Mouse (Mus musculus): ENCODE measurements around the gene Sugp2. TPM values are rescaled to one million over a fixed set of nuclear protein-coding genes. Genes with fewer than 3 reads are reported as not detected.

Sugp2 gene
- 29.9 and 30.9 TPM in 2 replicates for polyA plus RNA-seq (2015; fragmentation: Nextera tagmentation; extraction: Ambion mirVana)

- Histone ChIP-seq H3K27ac (ENCODE audit: low read length) (peak within 1 kb of the TSS; percentile 96), H3K4me2 (ENCODE audit: low read depth, low read length) (peak within 1 kb of the TSS; percentile 94), H3K9ac (ENCODE audit: low read length) (peak within 1 kb of the TSS; percentile 90), H3K4me3 (ENCODE audit: low read length) (peak within 1 kb of the TSS; percentile 74), H3K4me1 (replicated peaks; ENCODE audit: control insufficient read depth, insufficient read depth, low read length) (peaks cover 13% of the 10 kb centered on the region), H3K9me3 (ENCODE audit: control insufficient read depth, low read length) (no peaks in the 10 kb centered on the region), H3K27me3 (ENCODE audit: control insufficient read depth, insufficient read depth, low read depth, low read length) (no peaks in the 10 kb centered on the region), H3K36me3 (ENCODE audit: control insufficient read depth, insufficient read depth, low read length) (peaks cover 16% of the 10 kb centered on the region)
- WGBS, result under 1% methylated on average over 58 of the region's 67 CpGs
- peak; percentile 98 for ATAC-seq (ENCODE audit: low read depth)
Measured at GRCm38 (mm10) chr8:70234080-70234780, at the start of gene Sugp2, which contains the start of gene Armc6. Gene Sugp2 (plus strand): TSS chr8:70234226. Gene Armc6 (minus strand): TSS chr8:70234466.

- no peak overlapping the region for H3K4me2 ChIP-seq (ENCODE audit: low read depth, low read length)
- no peaks in the 10 kb centered on the region for H3K27me3 ChIP-seq (ENCODE audit: control insufficient read depth, insufficient read depth, low read depth, low read length)
- 59% methylated on average over 7 of the region's 7 CpGs for WGBS
- no peaks in the 10 kb centered on the region for H3K4me1 ChIP-seq (replicated peaks; ENCODE audit: control insufficient read depth, insufficient read depth, low read length)
- no peak for ATAC-seq (ENCODE audit: low read depth)
- no peak overlapping the region for H3K27ac ChIP-seq (ENCODE audit: low read length)
- H3K36me3 ChIP-seq (ENCODE audit: control insufficient read depth, insufficient read depth, low read length), result no peaks in the 10 kb centered on the region
- no peaks in the 10 kb centered on the region for H3K9me3 ChIP-seq (ENCODE audit: control insufficient read depth, low read length)
- no peak overlapping the region for H3K9ac ChIP-seq (ENCODE audit: low read length)
- no peak overlapping the region for H3K4me3 ChIP-seq (ENCODE audit: low read length)
Measured at GRCm38 (mm10) chr8:70188707-70189106, 45.3 kb upstream of the Sugp2 start.

- no peaks in the 10 kb centered on the region for H3K4me1 ChIP-seq (replicated peaks; ENCODE audit: control insufficient read depth, insufficient read depth, low read length)
- 66% methylated on average over 5 of the region's 5 CpGs for WGBS
- no peaks in the 10 kb centered on the region for H3K27me3 ChIP-seq (ENCODE audit: control insufficient read depth, insufficient read depth, low read depth, low read length)
- no peaks in the 10 kb centered on the region for H3K36me3 ChIP-seq (ENCODE audit: control insufficient read depth, insufficient read depth, low read length)
- no peak for ATAC-seq (ENCODE audit: low read depth)
- no peak overlapping the region for H3K9ac ChIP-seq (ENCODE audit: low read length)
- no peak overlapping the region for H3K27ac ChIP-seq (ENCODE audit: low read length)
- no peak overlapping the region for H3K4me3 ChIP-seq (ENCODE audit: low read length)
- no peak overlapping the region for H3K4me2 ChIP-seq (ENCODE audit: low read depth, low read length)
- no peaks in the 10 kb centered on the region for H3K9me3 ChIP-seq (ENCODE audit: control insufficient read depth, low read length)
Measured at GRCm38 (mm10) chr8:70193238-70193637, 40.8 kb upstream of the Sugp2 start.

GRCm38 (mm10) chr8:70194191-70194590, 39.8 kb upstream of the Sugp2 start:
- no peaks in the 10 kb centered on the region for H3K9me3 ChIP-seq (ENCODE audit: control insufficient read depth, low read length)
- ATAC-seq (ENCODE audit: low read depth), result no peak
- no peak overlapping the region for H3K4me3 ChIP-seq (ENCODE audit: low read length)
- H3K4me1 ChIP-seq (replicated peaks; ENCODE audit: control insufficient read depth, insufficient read depth, low read length), result no peaks in the 10 kb centered on the region
- no peaks in the 10 kb centered on the region for H3K36me3 ChIP-seq (ENCODE audit: control insufficient read depth, insufficient read depth, low read length)
- no peaks in the 10 kb centered on the region for H3K27me3 ChIP-seq (ENCODE audit: control insufficient read depth, insufficient read depth, low read depth, low read length)
- no peak overlapping the region for H3K4me2 ChIP-seq (ENCODE audit: low read depth, low read length)
- no peak overlapping the region for H3K9ac ChIP-seq (ENCODE audit: low read length)
- no peak overlapping the region for H3K27ac ChIP-seq (ENCODE audit: low read length)
- 75% methylated on average over 3 of the region's 3 CpGs for WGBS

GRCm38 (mm10) chr8:70195762-70196161, 38.3 kb upstream of the Sugp2 start:
- 71% methylated on average over 2 of the region's 2 CpGs for WGBS
- Histone ChIP-seq H3K4me3 (ENCODE audit: low read length) (no peak overlapping the region), H3K27ac (ENCODE audit: low read length) (no peak overlapping the region), H3K27me3 (ENCODE audit: control insufficient read depth, insufficient read depth, low read depth, low read length) (no peaks in the 10 kb centered on the region), H3K4me1 (replicated peaks; ENCODE audit: control insufficient read depth, insufficient read depth, low read length) (peaks cover 13% of the 10 kb centered on the region), H3K36me3 (ENCODE audit: control insufficient read depth, insufficient read depth, low read length) (no peaks in the 10 kb centered on the region), H3K9ac (ENCODE audit: low read length) (no peak overlapping the region), H3K9me3 (ENCODE audit: control insufficient read depth, low read length) (no peaks in the 10 kb centered on the region), H3K4me2 (ENCODE audit: low read depth, low read length) (no peak overlapping the region)
- no peak for ATAC-seq (ENCODE audit: low read depth)

- peaks cover 13% of the 10 kb centered on the region for H3K4me1 ChIP-seq (replicated peaks; ENCODE audit: control insufficient read depth, insufficient read depth, low read length)
- H3K36me3 ChIP-seq (ENCODE audit: control insufficient read depth, insufficient read depth, low read length), result no peaks in the 10 kb centered on the region
- WGBS, result 45% methylated on average over 7 of the region's 7 CpGs
- no peak for ATAC-seq (ENCODE audit: low read depth)
- no peak overlapping the region for H3K9ac ChIP-seq (ENCODE audit: low read length)
- H3K27ac ChIP-seq (ENCODE audit: low read length), result no peak overlapping the region
- no peaks in the 10 kb centered on the region for H3K9me3 ChIP-seq (ENCODE audit: control insufficient read depth, low read length)
- H3K27me3 ChIP-seq (ENCODE audit: control insufficient read depth, insufficient read depth, low read depth, low read length), result no peaks in the 10 kb centered on the region
- H3K4me2 ChIP-seq (ENCODE audit: low read depth, low read length), result no peak overlapping the region
- H3K4me3 ChIP-seq (ENCODE audit: low read length), result no peak overlapping the region
Measured at GRCm38 (mm10) chr8:70197603-70198002, 36.4 kb upstream of the Sugp2 start.

GRCm38 (mm10) chr8:70200098-70200681, 33.8 kb upstream of the Sugp2 start:
- Histone ChIP-seq H3K36me3 (ENCODE audit: control insufficient read depth, insufficient read depth, low read length) (no peaks in the 10 kb centered on the region), H3K4me3 (ENCODE audit: low read length) (no peak overlapping the region), H3K27me3 (ENCODE audit: control insufficient read depth, insufficient read depth, low read depth, low read length) (no peaks in the 10 kb centered on the region), H3K9me3 (ENCODE audit: control insufficient read depth, low read length) (no peaks in the 10 kb centered on the region), H3K9ac (ENCODE audit: low read length) (no peak overlapping the region), H3K4me2 (ENCODE audit: low read depth, low read length) (no peak overlapping the region), H3K27ac (ENCODE audit: low read length) (no peak overlapping the region), H3K4me1 (replicated peaks; ENCODE audit: control insufficient read depth, insufficient read depth, low read length) (peaks cover 13% of the 10 kb centered on the region)
- 33% methylated on average over 5 of the region's 5 CpGs for WGBS
- peak; percentile 77 for ATAC-seq (ENCODE audit: low read depth)

GRCm38 (mm10) chr8:70201417-70201816, 32.6 kb upstream of the Sugp2 start:
- Histone ChIP-seq H3K27ac (ENCODE audit: low read length) (no peak overlapping the region), H3K36me3 (ENCODE audit: control insufficient read depth, insufficient read depth, low read length) (no peaks in the 10 kb centered on the region), H3K4me3 (ENCODE audit: low read length) (no peak overlapping the region), H3K4me2 (ENCODE audit: low read depth, low read length) (no peak overlapping the region), H3K4me1 (replicated peaks; ENCODE audit: control insufficient read depth, insufficient read depth, low read length) (peaks cover 13% of the 10 kb centered on the region), H3K9me3 (ENCODE audit: control insufficient read depth, low read length) (no peaks in the 10 kb centered on the region), H3K27me3 (ENCODE audit: control insufficient read depth, insufficient read depth, low read depth, low read length) (no peaks in the 10 kb centered on the region), H3K9ac (ENCODE audit: low read length) (no peak overlapping the region)
- no peak for ATAC-seq (ENCODE audit: low read depth)
- WGBS, result 64% methylated on average over 3 of the region's 3 CpGs

- no peak overlapping the region for H3K27ac ChIP-seq (ENCODE audit: low read length)
- H3K4me2 ChIP-seq (ENCODE audit: low read depth, low read length), result no peak overlapping the region
- WGBS, result 71% methylated on average over 4 of the region's 4 CpGs
- no peaks in the 10 kb centered on the region for H3K36me3 ChIP-seq (ENCODE audit: control insufficient read depth, insufficient read depth, low read length)
- ATAC-seq (ENCODE audit: low read depth), result no peak
- no peak overlapping the region for H3K4me3 ChIP-seq (ENCODE audit: low read length)
- H3K9me3 ChIP-seq (ENCODE audit: control insufficient read depth, low read length), result no peaks in the 10 kb centered on the region
- peaks cover 13% of the 10 kb centered on the region for H3K4me1 ChIP-seq (replicated peaks; ENCODE audit: control insufficient read depth, insufficient read depth, low read length)
- H3K27me3 ChIP-seq (ENCODE audit: control insufficient read depth, insufficient read depth, low read depth, low read length), result no peaks in the 10 kb centered on the region
- H3K9ac ChIP-seq (ENCODE audit: low read length), result no peak overlapping the region
Measured at GRCm38 (mm10) chr8:70203072-70203471, 31.0 kb upstream of the Sugp2 start.
